Mouse (Mus musculus) left cerebral cortex, adult 2 months (tissue): ENCODE results near the gene Aldh1a2. TPM values are rescaled to one million over a fixed set of nuclear protein-coding genes. Genes with fewer than 3 reads are reported as not detected.

Experiments
- DNase-seq, 2 experiments: peaks; one replicate each; pipeline ENCODE4 v3.0.0; 2021 to 2022; ENCODE audit warnings: low spot score in 2 of 2, mixed read lengths in 1 of 2; ENCODE audit errors: extremely low spot score in 1 of 2
- H3K27ac ChIP-seq: fragments of 200-600 bp; 2 replicates; pipeline ENCODE4 v1.8.1; 2022
- H3K4me3 ChIP-seq: fragments of 200-600 bp; 2 replicates; pipeline ENCODE4 v1.8.1; 2022
- CTCF ChIP-seq: fragments of 200-600 bp; IDR thresholded peaks from 2 replicates; pipeline ENCODE4 v1.8.1; 2022; ENCODE audit warnings: antibody characterized with exemption, mild to moderate bottlenecking, moderate library complexity
- intact Hi-C: fragments of 180-260 bp; cut with DNase I; formaldehyde crosslinking; loops from one replicate; pipeline ENCODE4 v1.15.1; 2025
- total RNA-seq, 2 experiments: library from RNA; stranded (reverse); gene quantifications; 2 replicates each; pipeline ENCODE4 v1.2.3; 2021

The Aldh1a2 gene
- total RNA-seq, 2 experiments from 2014 or later, result 9.6 to 12.0 TPM

DNA sequence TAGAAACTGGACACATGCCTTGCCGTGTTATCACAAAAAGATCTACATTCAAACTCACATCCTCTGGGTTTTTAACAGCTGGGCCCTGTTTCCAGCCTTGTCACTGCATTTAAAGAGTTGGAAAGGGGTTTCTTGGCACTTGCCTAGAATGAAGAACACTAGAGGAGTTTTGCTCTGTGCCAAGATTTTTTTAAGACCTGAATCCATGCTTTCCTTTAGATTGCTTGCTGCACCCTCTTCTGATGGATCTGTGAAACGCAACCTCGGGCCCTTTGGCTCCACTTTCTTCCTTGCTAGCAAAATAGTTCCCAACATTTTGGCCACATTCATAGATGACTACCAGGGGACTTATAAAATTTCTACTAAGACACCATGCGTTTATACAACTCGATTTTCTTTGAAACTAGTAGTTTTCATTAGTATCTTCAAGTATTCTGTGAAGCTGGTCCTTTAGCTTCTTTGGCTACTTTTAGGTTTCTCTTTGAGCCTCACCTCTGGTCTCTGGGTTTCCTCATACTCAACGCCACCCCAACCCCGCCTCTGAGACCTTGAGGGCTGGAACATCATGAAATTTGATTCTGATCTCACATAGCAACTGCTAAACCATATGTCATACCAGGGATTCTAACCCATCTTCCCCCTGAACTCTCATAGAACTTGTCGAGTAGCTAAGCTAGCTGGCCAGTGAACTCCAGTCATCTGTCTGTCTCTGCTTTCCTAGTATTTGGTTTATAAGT lies 35.5 kb upstream of the Aldh1a2 start:
- peak; percentile 50 for TF ChIP-seq CTCF
- DNase-seq, result no peak

DNA sequence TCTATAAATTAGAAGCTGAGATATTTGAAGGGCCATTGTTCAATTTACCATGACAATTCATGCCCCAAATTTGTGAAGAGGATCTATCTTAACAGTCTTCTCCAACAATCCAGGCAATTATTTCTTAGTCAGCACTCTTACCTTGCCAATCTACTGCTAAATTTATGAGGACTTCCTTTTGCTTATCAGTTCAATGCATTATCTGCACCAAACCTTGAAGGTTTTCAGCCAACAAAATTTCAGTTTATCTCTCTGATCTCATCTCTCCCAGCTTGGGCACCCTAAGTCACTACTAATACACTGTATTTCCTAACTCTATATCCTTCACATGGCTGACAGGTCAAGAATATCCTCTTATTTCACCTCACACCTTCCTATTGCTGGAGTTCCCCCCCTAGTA lies 30.3 kb upstream of the Aldh1a2 start:
- intact Hi-C loops, result loop anchor here (10.0 kb wide), 1 partner anchor 60 kb away; no protein-coding TSS in a partner anchor
- no peak overlapping the region for H3K4me3 ChIP-seq
- no peak for TF ChIP-seq CTCF
- H3K27ac ChIP-seq, result no peak overlapping the region
- DNase-seq, result no peak

More for the DNA sequence above, 35.5 kb upstream of the Aldh1a2 start:
- Histone ChIP-seq H3K27ac (no peak overlapping the region), H3K4me3 (no peak overlapping the region)
- intact Hi-C loops, result loop anchor here (10.0 kb wide), 1 partner anchor 55 kb away; no protein-coding TSS in a partner anchor

DNA sequence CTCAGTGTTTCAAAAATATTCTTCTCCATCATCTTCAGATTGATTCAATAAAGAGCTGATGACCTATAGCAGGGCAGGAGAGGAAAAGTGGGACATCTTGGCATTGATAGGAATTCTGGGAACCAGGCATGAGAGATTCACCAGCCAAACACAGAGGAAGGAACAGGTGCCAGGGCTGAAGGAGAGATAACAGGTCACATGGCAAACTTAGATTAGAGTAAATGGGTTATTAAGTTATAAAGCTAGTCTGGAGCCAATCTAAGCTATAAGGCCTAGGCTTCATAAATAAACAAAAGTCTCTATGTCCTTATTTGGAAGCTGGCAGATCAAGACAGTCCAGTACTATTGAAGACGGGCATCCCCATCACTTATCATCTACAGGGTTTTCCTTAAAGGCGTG lies 29.8 kb upstream of the Aldh1a2 start:
- no peak for TF ChIP-seq CTCF
- H3K4me3 ChIP-seq, result no peak overlapping the region
- no peak overlapping the region for H3K27ac ChIP-seq
- DNase-seq, result no peak
- intact Hi-C loops, result loop anchor here (10.0 kb wide), 1 partner anchor 61 kb away; no protein-coding TSS in a partner anchor

DNA sequence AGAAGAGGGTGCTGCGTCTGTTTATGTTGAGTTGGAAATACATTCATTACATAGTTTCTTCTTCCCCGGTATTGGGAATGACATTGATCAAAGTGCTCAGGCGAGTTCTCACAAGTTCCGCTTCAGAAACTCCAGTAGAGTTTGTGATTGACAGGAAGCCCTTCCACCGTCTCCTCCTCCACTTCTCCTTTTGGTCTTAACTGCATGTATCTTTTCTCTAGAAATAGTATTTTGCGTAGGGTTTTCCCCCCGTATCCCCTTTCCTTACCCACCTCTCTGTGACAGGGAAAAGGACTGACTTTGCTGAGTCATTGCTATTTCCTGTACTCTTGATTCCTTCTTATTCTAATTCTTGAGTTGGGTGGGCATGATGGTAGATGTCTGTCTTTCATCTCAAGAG lies 28.2 kb upstream of the Aldh1a2 start:
- H3K4me3 ChIP-seq, result no peak overlapping the region
- TF ChIP-seq CTCF, result no peak
- no peak overlapping the region for H3K27ac ChIP-seq
- no peak for DNase-seq
- intact Hi-C loops, result loop anchor here (10.0 kb wide), 1 partner anchor 63 kb away; no protein-coding TSS in a partner anchor

DNA sequence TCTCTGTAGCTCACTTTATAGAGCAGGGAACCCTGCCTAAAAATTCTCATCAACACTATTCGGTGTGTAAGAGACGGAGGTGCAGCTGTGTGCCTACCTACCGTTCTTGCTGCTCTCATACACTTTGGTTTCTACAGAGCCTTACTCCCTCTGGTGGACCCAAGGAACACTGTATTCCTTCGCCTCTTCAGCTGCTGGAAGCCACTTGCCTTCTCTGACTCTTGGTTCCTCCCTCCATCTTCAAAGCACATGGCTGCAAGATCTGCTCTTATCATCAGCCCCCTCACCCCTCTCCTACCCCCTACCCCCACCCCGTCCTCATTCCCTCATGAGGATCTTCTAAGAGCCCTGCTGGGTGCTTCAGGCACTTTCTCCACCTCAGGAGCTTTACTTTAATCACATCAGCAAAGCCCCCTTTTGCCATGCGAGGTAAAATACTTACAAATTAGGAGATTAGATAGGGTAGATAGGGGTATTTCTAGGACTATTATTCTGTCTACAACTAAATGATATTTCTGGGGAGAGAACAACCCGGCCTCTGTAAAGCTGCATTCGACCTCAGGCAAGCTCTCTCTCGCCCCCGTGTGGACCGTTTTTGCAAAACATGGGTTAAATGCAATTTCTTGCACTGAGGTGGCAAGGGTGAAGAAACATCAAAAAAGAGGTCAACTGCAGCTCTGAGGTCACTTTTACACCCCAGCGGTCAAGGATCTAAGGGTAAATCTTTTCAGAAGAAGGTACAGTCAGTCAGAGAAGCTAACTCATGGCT lies 26.8 kb upstream of the Aldh1a2 start:
- intact Hi-C loops, result loop anchor here (10.0 kb wide), 1 partner anchor 64 kb away; no protein-coding TSS in a partner anchor

DNA sequence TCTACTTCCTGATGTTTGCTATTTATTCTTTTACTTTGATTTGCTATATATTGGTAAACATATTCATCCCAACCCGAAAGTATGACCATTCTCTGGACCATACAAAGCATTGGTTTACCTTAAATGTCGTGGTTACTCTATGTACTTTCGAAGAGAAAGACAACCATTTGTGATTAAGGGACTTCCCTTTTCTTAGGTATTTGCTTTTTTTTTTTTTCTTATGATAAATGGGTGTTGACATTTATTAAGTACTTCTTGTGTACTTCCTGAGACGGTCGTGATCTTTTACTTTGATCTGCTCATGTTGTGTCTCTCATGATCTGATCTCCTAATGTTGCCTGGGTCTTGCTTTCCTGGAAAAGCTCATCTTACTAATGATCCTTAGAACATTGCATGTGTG lies 16.8 kb upstream of the Aldh1a2 start:
- intact Hi-C loops, result no loop called here

More for the DNA sequence above, 26.8 kb upstream of the Aldh1a2 start:
- peak; percentile 68 for TF ChIP-seq CTCF
- Histone ChIP-seq H3K4me3 (no peak overlapping the region), H3K27ac (no peak overlapping the region)
- DNase-seq, result peak; percentile 43 to 51

DNA sequence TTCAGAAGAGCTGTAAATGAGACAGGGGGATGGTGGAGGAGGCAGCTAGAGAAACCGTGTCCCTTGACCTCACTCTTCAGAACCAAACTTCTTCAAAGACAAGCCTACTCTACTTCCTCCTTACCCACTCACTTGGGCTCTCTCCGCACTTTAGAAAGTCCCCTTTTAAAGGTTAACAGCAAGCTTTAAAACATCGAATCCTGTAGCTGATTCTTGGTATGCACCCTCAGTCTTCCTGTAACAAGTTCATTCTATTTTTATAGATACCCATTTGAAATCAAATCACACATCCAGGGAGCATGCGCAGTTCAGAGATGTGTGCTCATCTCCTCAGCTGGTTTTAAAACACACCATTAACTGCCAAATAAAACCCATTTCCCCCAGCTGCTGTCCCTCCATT lies 13.3 kb upstream of the Aldh1a2 start:
- Histone ChIP-seq H3K4me3 (no peak overlapping the region), H3K27ac (no peak overlapping the region)
- intact Hi-C loops, result no loop called here
- no peak for DNase-seq
- no peak for TF ChIP-seq CTCF

More for the DNA sequence above, 16.8 kb upstream of the Aldh1a2 start:
- H3K4me3 ChIP-seq, result no peak overlapping the region
- DNase-seq, result no peak
- no peak for TF ChIP-seq CTCF
- no peak overlapping the region for H3K27ac ChIP-seq

DNA sequence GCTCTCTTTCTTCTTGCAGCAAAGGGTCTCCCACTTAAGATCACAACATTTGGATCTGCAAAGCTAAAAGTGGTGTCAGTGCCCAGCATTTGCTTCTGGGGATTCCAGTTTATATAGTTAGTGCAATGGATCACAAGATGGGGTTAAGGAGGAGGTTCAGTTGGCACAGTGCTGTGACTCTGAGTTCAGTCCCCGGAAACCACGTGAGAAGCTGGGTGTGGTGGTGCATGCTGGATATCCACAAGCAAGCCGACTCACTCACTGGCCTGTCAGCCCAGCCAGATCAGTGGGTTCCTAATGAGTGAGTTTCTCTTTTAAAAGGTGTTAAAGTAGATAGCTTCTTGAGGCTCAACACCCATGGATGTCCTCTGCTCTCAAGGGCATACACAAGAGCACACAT lies 6.3 kb upstream of the Aldh1a2 start:
- TF ChIP-seq CTCF, result no peak
- intact Hi-C loops, result no loop called here
- H3K4me3 ChIP-seq, result no peak overlapping the region
- no peak overlapping the region for H3K27ac ChIP-seq
- DNase-seq, result no peak

DNA sequence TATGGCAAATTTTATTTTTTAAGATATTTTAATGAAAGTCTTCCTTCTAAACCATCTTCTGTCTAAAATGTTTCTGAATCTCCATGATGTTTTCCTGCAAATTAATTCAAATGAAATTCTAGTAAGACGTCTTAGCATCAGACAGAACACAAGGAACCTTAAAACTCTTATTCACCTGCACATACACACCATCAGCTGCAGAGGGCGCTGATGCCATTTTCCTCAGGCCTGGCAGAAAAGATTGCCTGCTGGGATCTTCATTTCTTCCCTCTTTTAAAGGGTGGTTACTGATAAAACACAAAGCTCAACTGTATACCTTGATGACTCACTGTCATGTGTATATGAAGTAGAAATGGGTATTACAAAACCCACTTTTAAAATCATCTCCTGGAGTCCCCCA lies 4.7 kb upstream of the Aldh1a2 start:
- Histone ChIP-seq H3K27ac (no peak overlapping the region), H3K4me3 (no peak overlapping the region)
- peak; percentile 16 to 59 for DNase-seq
- intact Hi-C loops, result loop anchor here (1.0 to 10.0 kb wide), 5 partner anchors 144 to 1456 kb away; no protein-coding TSS in a partner anchor
- TF ChIP-seq CTCF, result peak; percentile 93

DNA sequence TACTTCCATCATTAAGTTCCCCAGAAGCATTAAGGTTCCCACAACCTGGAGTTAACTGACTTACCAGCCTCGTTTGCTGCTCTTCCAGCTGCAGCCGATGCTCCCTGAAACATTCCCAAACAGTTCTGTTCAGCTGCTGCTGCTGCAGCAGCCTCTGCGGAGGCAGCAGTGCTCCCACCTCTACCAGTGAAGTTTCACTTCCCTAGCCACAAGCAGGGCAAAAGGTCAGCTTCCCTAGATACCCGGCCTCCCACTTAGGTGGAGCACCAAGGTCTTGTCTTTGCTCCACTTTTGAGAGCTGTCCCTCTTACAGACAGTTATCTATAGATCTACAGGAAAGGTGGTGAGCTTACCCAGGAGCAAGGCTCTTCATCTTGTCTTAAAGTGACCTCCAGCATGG lies 2.0 kb upstream of the Aldh1a2 start:
- no peak for TF ChIP-seq CTCF
- intact Hi-C loops, result loop anchor here (10.0 kb wide), 4 partner anchors 141 to 1459 kb away; no protein-coding TSS in a partner anchor
- no peak for DNase-seq

DNA sequence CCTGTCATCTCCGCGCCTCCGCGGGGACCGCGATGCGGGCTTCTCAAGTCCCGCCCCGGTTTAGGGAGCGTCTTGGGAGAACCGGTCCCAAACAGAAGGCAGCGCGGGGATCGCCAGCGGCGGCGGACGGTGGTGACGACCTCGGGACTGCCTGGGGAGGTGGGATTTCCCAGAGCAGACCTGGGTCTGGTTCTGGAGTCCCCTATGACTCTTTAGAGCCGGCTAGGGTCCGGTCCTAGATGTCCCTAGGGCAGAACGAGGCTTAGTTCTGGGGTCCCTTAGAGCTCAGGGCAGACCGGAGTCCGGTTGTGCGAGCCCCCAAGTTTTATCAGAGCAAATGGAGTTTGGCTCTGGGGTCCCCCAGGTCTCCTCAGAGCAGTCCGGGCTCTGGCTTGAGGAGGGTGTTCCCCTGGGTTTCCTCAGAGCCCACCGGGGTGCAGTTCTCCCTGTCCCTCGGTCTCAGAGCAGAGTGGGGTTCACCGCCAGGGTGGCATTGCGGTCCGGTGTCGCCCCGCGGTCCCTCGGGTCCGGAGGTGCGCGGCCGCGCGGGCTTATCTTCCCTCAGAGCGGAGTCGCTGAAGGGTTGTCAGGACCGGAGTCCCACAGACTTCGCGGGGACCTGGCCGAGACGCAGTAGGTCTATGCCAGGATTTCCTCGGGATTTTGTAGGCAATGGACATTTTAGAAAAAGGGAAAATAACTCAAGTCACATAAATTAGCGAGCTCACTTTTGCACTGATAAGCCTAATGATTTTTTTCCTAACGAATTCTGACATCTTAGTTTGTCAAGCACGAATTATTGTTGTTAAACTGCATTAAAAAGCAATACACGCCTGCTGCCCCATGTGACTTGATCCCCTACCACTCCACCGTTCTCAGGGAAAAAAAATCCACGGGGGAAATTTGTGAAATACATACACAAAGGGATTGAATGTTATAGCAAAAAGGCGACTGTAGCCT lies 727 bp downstream of the Aldh1a2 start:
- DNase-seq, result peak in 1 of 2 experiments; percentile 12
- Histone ChIP-seq H3K27ac (no peak overlapping the region), H3K4me3 (peak overlapping the region; percentile 33)
- intact Hi-C loops, result loop anchor here (10.0 kb wide), 4 partner anchors 138 to 1462 kb away; no protein-coding TSS in a partner anchor
- no peak for TF ChIP-seq CTCF

More for the DNA sequence above, 2.0 kb upstream of the Aldh1a2 start:
- no peak overlapping the region for H3K4me3 ChIP-seq
- no peak overlapping the region for H3K27ac ChIP-seq
